Mouse (Mus musculus): ENCODE results near the gene Pacs1.

DNA sequence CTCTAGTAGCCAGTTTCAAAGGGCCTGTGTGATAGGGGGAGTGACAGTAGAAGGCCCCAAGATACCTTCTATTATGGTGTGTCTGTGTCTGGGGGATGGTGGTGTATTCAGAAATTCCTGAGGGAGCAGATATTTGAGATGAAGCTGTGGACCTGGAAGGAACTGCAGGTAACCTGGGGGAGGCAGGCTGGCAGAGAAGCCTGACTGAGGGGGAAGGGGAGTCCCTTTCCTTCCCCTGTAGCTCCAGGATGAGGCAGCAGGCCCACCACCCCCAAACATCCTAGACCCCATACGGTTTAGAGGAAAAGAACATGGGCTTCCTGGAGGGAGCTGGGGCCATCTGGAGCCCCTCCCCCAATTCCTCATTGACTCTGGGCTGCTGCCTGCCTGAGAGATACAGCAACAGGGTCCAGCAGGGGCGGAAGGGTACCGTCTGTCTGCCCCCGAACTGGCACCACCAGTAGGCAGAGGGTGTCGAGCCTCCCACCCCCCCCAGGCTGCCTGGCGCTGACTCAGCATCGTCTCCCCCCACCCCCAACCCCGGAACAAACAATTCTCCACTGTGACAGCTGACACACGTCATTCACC lies 176.9 kb downstream of the Pacs1 start:
- TF ChIP-seq CTCF (IDR thresholded peaks at IDR 0.05; ENCODE audit: low read depth), result no peak
- TF ChIP-seq EP300 (IDR thresholded peaks at IDR 0.05; ENCODE audit: low read depth), result no peak

Data from liver, embryonic 14.5 days (tissue).